Mouse (Mus musculus): ENCODE data around the gene Fam173a.

The Fam173a gene

GRCm38 (mm10) chr17:25792615-25793014 lies at the start of gene Fam173a:
Fam173a (minus strand) TSS chr17:25792901.
- DNase-seq (ENCODE audit: low read depth), result peak; percentile 87

- DNase-seq (ENCODE audit: low read depth), result no peak
Observed at GRCm38 (mm10) chr17:25841117-25841880, 48.6 kb upstream of the Fam173a start, which contains the start of gene Gm20683. Gm20683 (minus strand) TSS chr17:25841763.

- DNase-seq (ENCODE audit: low read depth), result no peak
Observed at GRCm38 (mm10) chr17:25840519-25840918, 47.8 kb upstream of the Fam173a start.

DNA sequence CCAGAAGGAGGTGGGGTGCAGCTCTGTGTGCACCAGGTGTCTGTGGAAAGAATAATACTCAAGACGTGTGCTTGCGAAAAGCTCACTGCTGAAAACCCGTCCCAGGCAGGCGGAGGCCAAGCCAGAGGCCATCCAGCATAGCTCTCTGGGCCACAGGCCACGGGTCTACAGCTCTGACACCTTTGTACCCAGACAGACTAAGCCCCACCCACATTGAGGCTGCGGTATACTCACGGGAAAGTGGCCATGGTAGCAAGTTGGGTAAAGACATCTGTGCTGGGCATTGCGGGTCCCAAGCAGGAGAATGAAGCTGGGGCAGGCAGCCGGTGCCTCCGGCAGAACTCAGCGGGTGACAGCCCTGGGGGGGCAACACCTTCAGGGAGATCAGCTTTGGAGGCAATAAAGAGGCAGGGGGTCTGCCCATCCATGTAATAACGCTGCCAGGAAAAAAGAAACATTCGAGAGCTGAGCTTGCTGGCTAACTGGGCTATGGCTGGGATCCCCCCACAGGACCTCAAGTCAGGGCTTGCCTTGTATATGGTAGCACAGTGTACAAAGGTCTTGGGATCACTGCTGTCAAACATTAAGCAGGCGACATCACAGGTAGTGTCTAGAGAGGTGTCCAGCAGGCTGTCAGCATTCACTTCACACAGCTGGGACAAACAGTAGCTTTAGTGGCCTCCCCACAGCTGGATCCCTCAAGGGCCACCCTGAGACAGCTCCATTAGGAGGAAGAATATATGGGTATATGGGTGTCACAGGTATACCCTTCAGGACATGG lies 46.9 kb upstream of the Fam173a start:
- DNase-seq (ENCODE audit: low read depth), result no peak

- no peak for DNase-seq (ENCODE audit: low read depth)
Observed at GRCm38 (mm10) chr17:25838904-25839303, 46.2 kb upstream of the Fam173a start.

- DNase-seq (ENCODE audit: low read depth), result no peak
Observed at GRCm38 (mm10) chr17:25837533-25837932, 44.8 kb upstream of the Fam173a start.

DNA sequence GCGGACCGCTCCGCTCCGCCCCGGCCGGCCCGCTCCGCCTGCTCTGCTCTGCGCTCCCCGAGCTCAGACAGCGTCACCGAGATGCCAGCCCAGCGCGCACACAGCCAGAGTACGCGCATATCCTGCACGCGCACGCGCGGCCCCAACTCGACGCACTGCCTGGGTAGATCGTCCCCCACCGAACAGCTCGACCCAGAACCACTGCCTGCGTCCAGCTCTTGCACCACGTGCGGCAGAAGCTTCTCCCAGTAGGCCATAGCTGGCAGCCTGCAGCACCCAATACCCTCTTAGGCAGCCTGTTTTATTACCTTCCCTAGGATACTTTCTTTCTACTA lies 44.3 kb upstream of the Fam173a start, which contains the start of gene Rhbdl1:
Gene Rhbdl1, minus strand, starts transcription at position 220 of the 335 bp plus-strand sequence.
- no peak for DNase-seq (ENCODE audit: low read depth)

DNA sequence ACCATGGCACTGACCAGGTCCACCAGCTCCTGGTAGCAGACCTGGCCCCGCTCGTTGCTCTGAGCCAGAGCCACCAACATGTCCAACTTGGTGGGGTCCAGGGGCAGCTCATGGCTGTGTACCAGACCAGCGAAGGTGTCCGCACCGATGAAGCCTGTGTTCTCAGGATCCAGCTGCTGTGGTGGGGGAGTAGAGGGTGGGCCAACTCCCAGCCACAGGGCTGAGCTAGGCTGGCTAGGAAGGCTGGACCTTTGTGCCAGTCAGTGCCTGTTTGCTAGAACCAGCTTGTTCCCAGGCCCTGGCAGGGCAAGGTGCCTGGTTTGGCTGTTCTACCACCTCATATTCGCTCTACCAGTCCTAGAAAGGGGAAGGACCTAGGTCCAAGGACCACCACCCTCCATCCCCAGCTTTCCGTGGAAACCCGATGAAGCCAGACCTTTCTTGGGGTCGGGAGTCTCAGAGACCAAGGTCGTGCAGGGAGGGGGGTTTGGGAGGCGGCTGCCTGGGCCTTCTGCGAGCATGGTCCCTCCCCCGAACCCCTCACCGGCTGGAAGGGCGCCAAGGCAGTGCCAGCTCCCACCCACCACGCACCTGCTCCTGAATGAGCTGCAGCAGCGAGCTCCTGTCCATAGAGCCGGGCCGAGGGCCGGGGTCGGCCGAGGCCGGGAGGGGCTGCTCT lies 43.8 kb upstream of the Fam173a start:
- DNase-seq (ENCODE audit: low read depth), result no peak

DNA sequence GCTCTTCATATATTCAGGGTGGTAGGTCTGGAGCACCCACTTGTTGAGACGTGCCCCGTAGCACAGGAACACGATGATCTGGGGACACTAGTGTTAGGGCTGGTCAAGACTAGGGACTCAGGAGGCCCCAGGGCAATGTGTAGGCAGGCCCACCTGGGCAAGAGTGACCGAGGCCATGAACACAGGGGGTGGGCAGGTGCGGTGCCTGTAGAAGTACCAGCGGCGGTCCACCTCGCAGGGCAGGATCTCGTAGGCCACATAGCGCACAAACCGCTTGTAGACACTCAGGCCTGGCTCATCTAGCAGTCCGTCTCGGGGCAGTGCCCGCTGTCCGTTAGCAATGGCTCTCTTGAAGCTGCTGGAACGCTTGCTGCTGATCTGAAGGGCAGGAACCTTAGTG lies 43.1 kb upstream of the Fam173a start:
- no peak for DNase-seq (ENCODE audit: low read depth)

DNA sequence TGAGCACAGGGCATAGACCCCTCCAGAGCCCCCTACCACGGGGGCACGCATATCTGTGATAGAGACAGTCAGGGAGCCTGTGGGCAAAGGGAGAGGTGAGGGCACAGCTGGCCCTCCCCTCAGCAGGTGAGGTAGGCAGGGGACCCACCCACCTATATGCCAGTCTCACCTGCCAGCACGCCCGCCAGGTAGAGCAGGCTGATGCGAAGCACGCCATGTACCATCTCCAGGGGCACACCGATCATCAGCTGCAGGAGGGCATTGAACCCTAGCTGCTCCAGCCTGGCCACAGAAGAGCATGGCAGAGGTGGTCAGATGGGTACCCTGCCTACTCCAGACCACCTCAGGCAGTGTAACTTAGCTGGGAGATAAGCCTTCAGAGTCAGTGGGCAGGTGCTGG lies 42.6 kb upstream of the Fam173a start:
- DNase-seq (ENCODE audit: low read depth), result no peak

- no peak for DNase-seq (ENCODE audit: low read depth)
Observed at GRCm38 (mm10) chr17:25834595-25835222, 42.0 kb upstream of the Fam173a start.

DNA sequence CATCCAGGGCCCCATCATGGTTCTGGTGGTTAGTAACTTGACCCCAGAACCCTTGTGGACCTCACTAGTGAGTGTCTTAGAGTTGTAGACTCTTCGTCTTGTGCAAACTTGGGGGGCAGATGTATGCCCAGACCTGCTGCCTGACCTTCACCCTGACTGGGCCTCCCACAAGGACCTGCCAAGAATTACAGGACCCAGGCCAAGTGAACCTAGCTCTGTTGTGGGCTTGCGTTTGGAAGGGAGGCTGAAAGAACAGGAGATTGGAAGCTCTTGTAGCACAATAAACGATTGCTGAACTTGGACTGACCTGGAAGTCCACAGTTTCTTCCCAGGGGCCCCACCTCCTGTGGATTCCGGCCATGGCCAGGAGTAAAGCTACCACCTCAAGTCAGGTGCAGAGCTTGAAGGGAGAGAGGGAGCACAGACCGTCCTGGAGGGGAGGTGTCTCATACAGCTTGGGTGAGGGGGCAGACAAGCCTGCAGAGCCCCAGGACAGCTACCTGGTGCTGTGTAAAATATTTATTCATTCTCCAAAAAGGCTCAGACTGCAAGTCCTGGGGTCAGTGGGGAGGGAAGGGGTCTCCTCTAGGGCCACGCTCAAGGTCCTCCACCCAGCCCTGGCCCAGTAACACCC lies 41.4 kb upstream of the Fam173a start:
- DNase-seq (ENCODE audit: low read depth), result peak; percentile 42

- DNase-seq (ENCODE audit: low read depth), result peak; percentile 98
Observed at GRCm38 (mm10) chr17:25833291-25833663, 40.6 kb upstream of the Fam173a start, which contains the start of gene Stub1. Stub1 (minus strand) TSS chr17:25833404.

- DNase-seq (ENCODE audit: low read depth), result peak; percentile 100
Observed at GRCm38 (mm10) chr17:25832436-25833290, 40.0 kb upstream of the Fam173a start.

GRCm38 (mm10) chr17:25831451-25832281 lies 39.0 kb upstream of the Fam173a start:
- peak; percentile 58 for DNase-seq (ENCODE audit: low read depth)

GRCm38 (mm10) chr17:25830806-25831431 lies 38.2 kb upstream of the Fam173a start:
- no peak for DNase-seq (ENCODE audit: low read depth)

GRCm38 (mm10) chr17:25830200-25830753 lies 37.6 kb upstream of the Fam173a start:
- DNase-seq (ENCODE audit: low read depth), result no peak

GRCm38 (mm10) chr17:25829558-25830017 lies 36.9 kb upstream of the Fam173a start:
- no peak for DNase-seq (ENCODE audit: low read depth)

All from NIH3T3 (cell line).